Mouse (Mus musculus) limb, embryonic 11.5 days (tissue): Measurements from ENCODE around the gene Tnpo1. TPM values are rescaled to one million over a fixed set of nuclear protein-coding genes. Genes with fewer than 3 reads are reported as not detected.

Source experiments
- ATAC-seq: fragments of 200-750 bp; cut with Nextera tagmentation; 2 replicates; pipeline ENCODE4 v1.8.0; 2017; ENCODE audit warnings: low read depth; ENCODE audit not compliant: insufficient number of reproducible peaks, low FRiP score, low TSS enrichment
- DNase-seq: peaks from one replicate; pipeline ENCODE4 v3.0.0-alpha.2; 2015; ENCODE audit warnings: low spot score
- H3K27ac ChIP-seq: fragments of 300-500 bp; sonication (generic); replicated peaks from 2 replicates; pipeline ENCODE4 v1.5.1; 2014; ENCODE audit warnings: low read depth, mild to moderate bottlenecking, low read length
- H3K27me3 ChIP-seq: fragments of 300-500 bp; sonication (generic); 2 replicates; pipeline ENCODE4 v1.6.1; 2014; ENCODE audit warnings: mild to moderate bottlenecking, low read length, mixed read lengths; ENCODE audit not compliant: control insufficient read depth, insufficient read depth
- H3K36me3 ChIP-seq: fragments of 300-500 bp; sonication (generic); 2 replicates; pipeline ENCODE4 v1.6.1; 2014; ENCODE audit warnings: mild to moderate bottlenecking, low read length, moderate library complexity, mixed read lengths; ENCODE audit not compliant: control insufficient read depth, insufficient read depth
- H3K4me1 ChIP-seq: fragments of 300-500 bp; sonication (generic); 2 replicates; pipeline ENCODE4 v1.6.1; 2014; ENCODE audit warnings: low read length, mixed read lengths; ENCODE audit not compliant: control insufficient read depth, insufficient read depth
- H3K4me2 ChIP-seq: fragments of 300-500 bp; sonication (generic); 2 replicates; pipeline ENCODE4 v1.6.1; 2014; ENCODE audit warnings: low read depth, mild to moderate bottlenecking, moderate library complexity; ENCODE audit not compliant: severe bottlenecking
- H3K4me3 ChIP-seq: fragments of 300-500 bp; sonication (generic); 2 replicates; pipeline ENCODE4 v1.5.1; 2014; ENCODE audit warnings: low read depth, low read length
- H3K9ac ChIP-seq: fragments of 300-500 bp; sonication (generic); 2 replicates; pipeline ENCODE4 v1.6.1; 2014; ENCODE audit warnings: mild to moderate bottlenecking, low read length
- H3K9me3 ChIP-seq: fragments of 300-500 bp; sonication (generic); 2 replicates; pipeline ENCODE4 v1.6.1; 2016; ENCODE audit warnings: low read length; ENCODE audit not compliant: control insufficient read depth
- WGBS: fragments of 180-500 bp; shearing (Covaris S2); extraction: QIAGEN DNeasy Blood & Tissue Kit; methylation state at CpG from one replicate; pipeline ENCODE4 v1.1.7; 2014; 5-methylcytosine and 5-hydroxymethylcytosine counted together
- polyA plus RNA-seq: library from polyadenylated mRNA; unstranded; fragments of >200 nt; fragmentation: Nextera tagmentation; extraction: Ambion mirVana; gene quantifications from 2 replicates; pipeline ENCODE4 v1.2.1, GENCODE M21; 2014

Tnpo1 gene
- polyA plus RNA-seq, 1 experiment from 2014 or later, result 60.0 TPM

DNA sequence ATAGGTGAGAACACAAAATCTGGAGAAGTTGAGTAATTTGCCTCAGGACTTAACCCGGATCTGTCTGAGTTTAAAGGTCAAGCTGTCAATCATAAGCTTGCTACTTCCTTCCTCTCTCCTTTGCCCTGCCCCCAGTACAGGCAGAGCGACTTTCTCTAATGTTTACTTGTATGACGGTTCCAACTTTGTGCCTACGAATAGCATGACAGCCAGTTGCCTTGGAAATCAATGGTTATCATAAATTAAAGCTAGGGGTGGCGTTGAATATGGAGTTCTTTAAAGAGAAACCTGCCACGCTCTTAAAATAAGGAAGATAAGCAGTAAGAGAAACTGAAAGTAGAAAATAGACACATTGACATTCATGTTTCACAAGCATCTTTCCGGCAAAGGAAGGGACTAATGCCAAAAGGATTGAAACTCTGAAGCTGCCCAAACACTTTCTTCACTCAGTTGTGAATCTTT lies 18.5 kb upstream of the Tnpo1 start:
- Histone ChIP-seq H3K9me3 (no peaks in the 10 kb centered on the region), H3K4me3 (no peak overlapping the region), H3K9ac (no peak overlapping the region), H3K4me2 (no peak overlapping the region), H3K27ac (no peak overlapping the region), H3K4me1 (peaks cover 3% of the 10 kb centered on the region; the same call in 1 of the 2 replicates), H3K27me3 (no peaks in the 10 kb centered on the region), H3K36me3 (no peaks in the 10 kb centered on the region)
- no peak for ATAC-seq
- WGBS, result 80% methylated on average over 7 of the region's 7 CpGs
- DNase-seq, result no peak

- H3K4me2 ChIP-seq, result no peak overlapping the region
- H3K27ac ChIP-seq, result no peak overlapping the region
- ATAC-seq, result no peak
Observed at GRCm38 (mm10) chr13:98942360-98942759, 16.2 kb upstream of the Tnpo1 start.

DNA sequence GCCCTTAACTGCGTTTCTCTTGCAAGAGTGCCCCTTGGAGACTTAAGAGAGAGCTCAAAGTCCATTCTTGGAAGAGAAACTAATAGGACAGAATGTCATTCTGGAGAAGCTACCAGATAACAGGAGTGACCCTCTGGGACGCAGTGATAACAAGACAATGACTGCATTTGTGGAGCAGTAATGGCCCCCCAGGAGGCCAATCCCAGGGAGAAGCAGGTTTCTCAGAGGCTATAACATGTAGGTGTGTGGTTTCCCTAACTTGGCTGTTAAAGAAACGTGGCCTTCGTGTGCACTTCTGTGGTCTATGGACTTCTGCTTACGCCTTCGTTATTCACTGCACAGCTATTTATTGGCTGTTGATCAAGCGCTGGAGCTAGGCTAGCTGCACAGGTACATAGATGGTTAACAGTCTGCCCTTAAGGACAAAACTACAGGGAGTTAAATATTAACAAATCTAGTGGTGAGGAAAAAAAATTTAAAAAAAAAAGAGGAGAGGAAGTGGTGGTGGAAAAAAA lies 15.7 kb upstream of the Tnpo1 start:
- H3K4me3 ChIP-seq, result no peak overlapping the region
- no peak overlapping the region for H3K9ac ChIP-seq
- H3K9me3 ChIP-seq, result no peaks in the 10 kb centered on the region
- 79% methylated on average over 7 of the region's 7 CpGs for WGBS
- H3K36me3 ChIP-seq, result no peaks in the 10 kb centered on the region
- H3K27me3 ChIP-seq, result no peaks in the 10 kb centered on the region
- DNase-seq, result no peak
- H3K4me2 ChIP-seq, result no peak overlapping the region
- H3K4me1 ChIP-seq, result peaks cover 3% of the 10 kb centered on the region; the same call in 1 of the 2 replicates
- no peak for ATAC-seq
- no peak overlapping the region for H3K27ac ChIP-seq

More at GRCm38 (mm10) chr13:98942360-98942759, 16.2 kb upstream of the Tnpo1 start:
- no peak for DNase-seq
- no peaks in the 10 kb centered on the region for H3K36me3 ChIP-seq
- H3K9ac ChIP-seq, result no peak overlapping the region
- H3K27me3 ChIP-seq, result no peaks in the 10 kb centered on the region
- H3K9me3 ChIP-seq, result no peaks in the 10 kb centered on the region
- 60% methylated on average over 6 of the region's 6 CpGs for WGBS
- no peak overlapping the region for H3K4me3 ChIP-seq
- H3K4me1 ChIP-seq, result peaks cover 3% of the 10 kb centered on the region; the same call in 1 of the 2 replicates

GRCm38 (mm10) chr13:98937108-98937507 lies 10.9 kb upstream of the Tnpo1 start:
- H3K4me3 ChIP-seq, result no peak overlapping the region
- H3K9me3 ChIP-seq, result no peaks in the 10 kb centered on the region
- no peaks in the 10 kb centered on the region for H3K4me1 ChIP-seq
- no peaks in the 10 kb centered on the region for H3K36me3 ChIP-seq
- no peak overlapping the region for H3K27ac ChIP-seq
- H3K4me2 ChIP-seq, result no peak overlapping the region
- H3K9ac ChIP-seq, result no peak overlapping the region
- no peak for ATAC-seq
- no peaks in the 10 kb centered on the region for H3K27me3 ChIP-seq
- WGBS, result 90% methylated on average over 6 of the region's 6 CpGs
- DNase-seq, result no peak

DNA sequence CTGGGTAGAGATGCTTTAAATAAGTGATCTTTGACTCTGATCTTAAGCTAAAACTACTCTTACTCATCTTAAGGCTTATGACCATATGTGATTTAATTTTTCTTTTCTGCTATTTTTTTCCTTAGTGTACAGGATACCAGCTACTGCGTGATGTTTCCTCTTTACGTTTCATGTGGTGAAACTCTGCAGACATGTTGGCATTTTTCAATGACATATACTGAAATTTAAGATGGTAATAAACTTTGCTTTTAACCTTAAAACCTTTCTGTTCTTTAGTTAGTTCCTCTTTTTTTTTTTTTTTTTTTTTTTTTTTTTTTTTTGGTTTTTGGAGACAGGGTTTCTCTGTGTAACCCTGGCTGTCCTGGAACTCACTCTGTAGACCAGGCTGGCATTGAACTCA lies 2.7 kb upstream of the Tnpo1 start:
- Histone ChIP-seq H3K27ac (no peak overlapping the region), H3K27me3 (no peaks in the 10 kb centered on the region), H3K9ac (no peak overlapping the region), H3K4me2 (no peak overlapping the region), H3K9me3 (no peaks in the 10 kb centered on the region), H3K4me1 (0 out of 2 replicates have a peak, but pooled peaks cover 2% of the 10 kb centered on the region), H3K36me3 (no peaks in the 10 kb centered on the region), H3K4me3 (no peak overlapping the region)
- ATAC-seq (no peak), DNase-seq (no peak)
- 89% methylated on average over 2 of the region's 2 CpGs for WGBS

GRCm38 (mm10) chr13:98926958-98927242 lies 716 bp upstream of the Tnpo1 start:
- H3K4me2 ChIP-seq, result peak overlapping the region; percentile 58; the same call in 1 of the 2 replicates
- no peaks in the 10 kb centered on the region for H3K9me3 ChIP-seq
- no peaks in the 10 kb centered on the region for H3K36me3 ChIP-seq
- ATAC-seq, result no peak
- no peaks in the 10 kb centered on the region for H3K27me3 ChIP-seq
- 0 out of 2 replicates have a peak, but pooled peaks cover 2% of the 10 kb centered on the region for H3K4me1 ChIP-seq
- no peak for DNase-seq
- H3K27ac ChIP-seq, result no peak overlapping the region
- WGBS, result 83% methylated on average over 3 of the region's 3 CpGs
- peak overlapping the region; percentile 100 for H3K9ac ChIP-seq
- H3K4me3 ChIP-seq, result peak overlapping the region; percentile 98

DNA sequence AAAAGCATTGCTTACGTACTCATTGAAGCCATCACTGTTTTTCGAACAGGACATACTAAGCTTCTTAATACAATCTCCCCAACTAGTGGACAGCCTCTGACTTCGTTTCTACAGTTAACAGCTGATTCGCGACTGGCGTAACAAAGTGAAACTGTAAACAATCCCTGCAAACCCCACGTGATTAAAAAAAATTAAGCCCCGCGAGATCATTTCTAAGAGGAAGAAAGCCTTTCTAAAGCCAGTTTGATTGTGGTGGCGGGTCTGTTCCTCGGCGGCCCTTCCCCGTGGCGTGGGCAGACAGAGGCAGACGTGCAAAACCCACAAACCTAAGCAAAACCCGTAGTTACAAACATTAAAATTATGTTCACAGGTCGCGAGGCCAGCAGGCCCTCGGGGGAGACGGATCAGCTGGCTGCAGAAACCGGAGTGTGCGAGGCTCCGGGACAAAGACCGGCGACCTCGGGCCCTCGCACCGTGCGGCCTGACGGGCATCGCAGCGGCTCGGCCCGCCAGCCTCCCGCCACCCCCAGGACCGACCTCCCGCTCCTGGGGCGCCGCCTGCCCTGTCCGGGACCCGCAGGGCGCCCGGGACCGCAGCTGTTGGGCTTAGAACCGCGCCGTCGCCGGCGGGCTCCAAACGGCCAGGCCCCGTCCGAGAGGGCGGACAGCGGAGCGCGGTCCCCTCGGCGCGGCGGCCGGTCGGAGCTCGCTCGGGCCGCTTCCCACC lies 535 bp downstream of the Tnpo1 start:
- Histone ChIP-seq H3K27me3 (no peaks in the 10 kb centered on the region), H3K4me1 (0 out of 2 replicates have a peak, but pooled peaks cover 2% of the 10 kb centered on the region), H3K4me3 (peak overlapping the region; percentile 98), H3K9ac (peak overlapping the region; percentile 100), H3K27ac (peak overlapping the region; percentile 96), H3K4me2 (peak overlapping the region; percentile 71), H3K36me3 (no peaks in the 10 kb centered on the region), H3K9me3 (no peaks in the 10 kb centered on the region)
- WGBS, result under 1% methylated on average over 51 of the region's 66 CpGs
- ATAC-seq (peak; percentile 63), DNase-seq (peak; percentile 70)

GRCm38 (mm10) chr13:98924897-98925485 lies 1.2 kb downstream of the Tnpo1 start:
- WGBS, result 29% methylated on average over 11 of the region's 11 CpGs
- ATAC-seq (no peak), DNase-seq (peak; percentile 38)

More at GRCm38 (mm10) chr13:98924897-98925485, 1.2 kb downstream of the Tnpo1 start:
- Histone ChIP-seq H3K4me3 (peak overlapping the region; percentile 98), H3K4me1 (0 out of 2 replicates have a peak, but pooled peaks cover 2% of the 10 kb centered on the region), H3K27ac (no peak overlapping the region; the same call in 1 of the 2 replicates), H3K4me2 (peak overlapping the region; percentile 71), H3K9ac (peak overlapping the region; percentile 100), H3K27me3 (no peaks in the 10 kb centered on the region), H3K9me3 (no peaks in the 10 kb centered on the region), H3K36me3 (no peaks in the 10 kb centered on the region)
